Mouse (Mus musculus): ENCODE results near the gene Eps15.

GRCm38 (mm10) chr4:109253664-109254151, 26.4 kb upstream of the Eps15 start:
- no peak for TF ChIP-seq CTCF (IDR thresholded peaks at IDR 0.05; ENCODE audit: low read depth, low read length)
- no peak for TF ChIP-seq GATA1 (IDR thresholded peaks at IDR 0.05; ENCODE audit: borderline replicate concordance, low read length)
- no peak for TF ChIP-seq POLR2AphosphoS5 (IDR thresholded peaks at IDR 0.05; ENCODE audit: insufficient replicate concordance, low read depth, low read length)
- TF ChIP-seq TAL1 (conservative IDR thresholded peaks at IDR 0.05; ENCODE audit: low read depth, low read length): no peak

Measured in G1E (cell line).